Mouse (Mus musculus) liver, embryonic 16.5 days (tissue): ENCODE data around the gene Ndufb8. TPM values are rescaled to one million over a fixed set of nuclear protein-coding genes. Genes with fewer than 3 reads are reported as not detected.

Experiments used
- ATAC-seq: fragments of 200-750 bp; cut with Nextera tagmentation; 2 replicates; pipeline ENCODE4 v1.8.0; 2017; ENCODE audit warnings: low read depth, mild to moderate bottlenecking, moderate number of reproducible peaks, moderate library complexity
- H3K27ac ChIP-seq: fragments of 300-500 bp; sonication (generic); 2 replicates; pipeline ENCODE4 v1.5.1; 2014; ENCODE audit warnings: mild to moderate bottlenecking, low read length
- H3K27me3 ChIP-seq: fragments of 300-500 bp; sonication (generic); 2 replicates; pipeline ENCODE4 v1.6.1; 2014; ENCODE audit warnings: low read depth, low read length, mixed read lengths; ENCODE audit not compliant: control insufficient read depth, insufficient read depth
- H3K36me3 ChIP-seq: fragments of 300-500 bp; sonication (generic); 2 replicates; pipeline ENCODE4 v1.6.1; 2014; ENCODE audit warnings: mild to moderate bottlenecking; ENCODE audit not compliant: control insufficient read depth, insufficient read depth
- H3K4me1 ChIP-seq: fragments of 300-500 bp; sonication (generic); 2 replicates; pipeline ENCODE4 v1.6.1; 2014; ENCODE audit warnings: low read depth, low read length, mixed read lengths; ENCODE audit not compliant: control insufficient read depth
- H3K4me2 ChIP-seq: fragments of 300-500 bp; sonication (generic); 2 replicates; pipeline ENCODE4 v1.6.1; 2014; ENCODE audit warnings: low read depth, low read length, mixed read lengths
- H3K4me3 ChIP-seq: fragments of 300-500 bp; sonication (generic); 2 replicates; pipeline ENCODE4 v1.5.1; 2014; ENCODE audit warnings: low read depth, mild to moderate bottlenecking, low read length
- H3K9ac ChIP-seq: fragments of 300-500 bp; sonication (generic); 2 replicates; pipeline ENCODE4 v1.6.1; 2014; ENCODE audit warnings: low read depth, low read length
- H3K9me3 ChIP-seq: fragments of 300-500 bp; sonication (generic); replicated peaks from 2 replicates; pipeline ENCODE4 v1.6.1; 2016; ENCODE audit warnings: low read length; ENCODE audit not compliant: control insufficient read depth
- WGBS: fragments of 180-500 bp; shearing (Covaris S2); extraction: QIAGEN DNeasy Blood & Tissue Kit; methylation state at CpG from one replicate; pipeline ENCODE4 v1.1.7; 2014; ENCODE audit not compliant: insufficient replicate concordance; 5-methylcytosine and 5-hydroxymethylcytosine counted together
- polyA plus RNA-seq: library from polyadenylated mRNA; unstranded; fragments of >200 nt; fragmentation: Nextera tagmentation; extraction: Ambion mirVana; gene quantifications from 2 replicates; pipeline ENCODE4 v1.2.1, GENCODE M21; 2015

Ndufb8 gene
- polyA plus RNA-seq, 1 experiment from 2014 or later: 282 TPM

- no peaks in the 10 kb centered on the region for H3K9me3 ChIP-seq
- no peaks in the 10 kb centered on the region for H3K4me1 ChIP-seq
- no peak overlapping the region for H3K4me3 ChIP-seq
- H3K27ac ChIP-seq: no peak overlapping the region
- 40% methylated on average over 6 of the region's 6 CpGs for WGBS
- H3K9ac ChIP-seq: no peak overlapping the region
- no peak overlapping the region for H3K4me2 ChIP-seq
- no peak for ATAC-seq
- no peaks in the 10 kb centered on the region for H3K36me3 ChIP-seq
- H3K27me3 ChIP-seq: peaks cover 46% of the 10 kb centered on the region
Observed at GRCm38 (mm10) chr19:44515769-44516168, 39.5 kb downstream of the Ndufb8 start.

DNA sequence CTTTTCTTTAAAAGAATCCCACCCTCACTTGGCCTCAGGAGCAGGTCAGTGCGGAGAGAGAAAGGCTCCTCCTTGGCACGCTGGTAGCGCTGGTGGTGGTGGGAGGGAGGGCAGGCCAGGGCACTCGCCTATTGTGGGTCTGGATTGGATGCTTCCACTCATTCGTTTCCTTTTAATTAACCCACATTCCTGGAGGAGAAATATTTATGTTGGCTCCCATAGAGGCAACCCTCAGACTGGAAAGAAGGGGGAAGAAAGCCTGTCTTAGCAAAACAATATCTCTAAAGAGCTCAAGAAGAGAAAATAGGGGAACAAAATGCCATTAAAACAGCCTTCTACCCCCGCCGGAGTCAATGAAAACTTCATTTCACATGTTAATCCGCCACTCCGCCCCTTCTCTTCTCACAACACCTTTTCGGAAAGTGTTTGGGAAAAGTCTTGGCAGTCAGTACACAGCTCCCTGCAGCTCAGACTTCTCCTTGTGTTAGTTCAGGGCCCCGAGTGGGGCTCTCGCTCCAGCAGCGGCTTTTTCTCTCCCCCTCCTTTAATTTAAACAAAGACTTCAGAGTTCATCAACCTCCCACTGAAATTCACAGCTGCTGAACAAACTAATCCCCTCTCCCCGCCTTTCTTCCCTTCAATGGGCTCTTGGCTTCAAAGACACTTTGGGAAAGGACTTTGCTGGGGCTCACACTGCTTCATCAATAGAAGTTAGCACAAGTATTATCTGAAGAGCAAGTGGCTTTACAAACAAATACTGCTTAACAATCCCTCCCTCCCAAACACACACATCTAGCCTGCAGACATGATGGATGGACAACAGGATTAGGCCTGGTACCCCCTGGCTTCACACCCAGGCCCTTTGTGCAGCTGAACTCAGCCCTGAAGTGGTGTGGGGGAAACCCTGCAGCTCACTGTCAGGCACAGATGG, 40.5 kb downstream of the Ndufb8 start:
- Histone ChIP-seq H3K9ac (no peak overlapping the region), H3K27me3 (peaks cover 56% of the 10 kb centered on the region), H3K27ac (no peak overlapping the region), H3K4me3 (no peak overlapping the region), H3K4me1 (no peaks in the 10 kb centered on the region), H3K9me3 (no peaks in the 10 kb centered on the region), H3K4me2 (no peak overlapping the region), H3K36me3 (no peaks in the 10 kb centered on the region)
- no peak for ATAC-seq
- WGBS: 37% methylated on average over 14 of the region's 14 CpGs

- H3K4me1 ChIP-seq: no peaks in the 10 kb centered on the region
- H3K27ac ChIP-seq: no peak overlapping the region
- H3K4me2 ChIP-seq: no peak overlapping the region
- no peaks in the 10 kb centered on the region for H3K9me3 ChIP-seq
- no peak overlapping the region for H3K9ac ChIP-seq
- WGBS: 22% methylated on average over 7 of the region's 7 CpGs
- peaks cover 62% of the 10 kb centered on the region for H3K27me3 ChIP-seq
- H3K4me3 ChIP-seq: no peak overlapping the region
- H3K36me3 ChIP-seq: no peaks in the 10 kb centered on the region
- ATAC-seq: no peak
Observed at GRCm38 (mm10) chr19:44513921-44514482, 41.2 kb downstream of the Ndufb8 start.

- no peaks in the 10 kb centered on the region for H3K36me3 ChIP-seq
- WGBS: 15% methylated on average over 11 of the region's 11 CpGs
- H3K27me3 ChIP-seq: peaks cover 66% of the 10 kb centered on the region
Observed at GRCm38 (mm10) chr19:44513054-44513833, 42.0 kb downstream of the Ndufb8 start.

DNA sequence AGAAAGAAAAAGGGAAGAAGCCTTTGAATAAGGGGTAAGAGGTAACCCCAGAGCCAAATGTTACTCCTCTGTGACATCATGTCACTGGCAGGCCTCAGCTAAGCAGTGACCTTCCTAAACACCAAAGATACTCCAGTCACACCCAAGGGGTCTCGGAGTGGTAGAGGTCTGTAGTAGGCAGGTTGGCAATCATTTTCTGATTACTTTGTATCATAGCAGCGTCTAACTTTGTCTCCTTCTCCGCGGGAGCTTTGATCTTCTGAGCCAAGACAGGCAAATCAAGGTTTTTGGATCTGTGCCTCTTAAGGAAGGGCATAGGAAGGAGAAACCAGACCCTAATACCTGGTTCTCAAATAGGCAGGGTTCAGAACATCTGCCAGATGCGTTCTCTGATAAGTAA, 42.6 kb downstream of the Ndufb8 start:
- no peak overlapping the region for H3K4me2 ChIP-seq
- no peak overlapping the region for H3K9ac ChIP-seq
- H3K36me3 ChIP-seq: no peaks in the 10 kb centered on the region
- no peak overlapping the region for H3K27ac ChIP-seq
- 19% methylated on average over 5 of the region's 5 CpGs for WGBS
- no peaks in the 10 kb centered on the region for H3K9me3 ChIP-seq
- H3K4me1 ChIP-seq: no peaks in the 10 kb centered on the region
- ATAC-seq: no peak
- H3K27me3 ChIP-seq: peaks cover 66% of the 10 kb centered on the region
- H3K4me3 ChIP-seq: no peak overlapping the region

More at GRCm38 (mm10) chr19:44513054-44513833, 42.0 kb downstream of the Ndufb8 start:
- Histone ChIP-seq H3K27ac (no peak overlapping the region), H3K4me2 (no peak overlapping the region), H3K9me3 (no peaks in the 10 kb centered on the region), H3K9ac (no peak overlapping the region), H3K4me1 (no peaks in the 10 kb centered on the region), H3K4me3 (no peak overlapping the region)
- no peak for ATAC-seq

GRCm38 (mm10) chr19:44511451-44512231, 43.6 kb downstream of the Ndufb8 start:
- peak overlapping the region; percentile 42 for H3K4me2 ChIP-seq
- H3K9ac ChIP-seq: no peak overlapping the region
- ATAC-seq: no peak
- H3K27ac ChIP-seq: no peak overlapping the region
- no peaks in the 10 kb centered on the region for H3K9me3 ChIP-seq
- under 1% methylated on average over 66 of the region's 66 CpGs for WGBS
- no peaks in the 10 kb centered on the region for H3K4me1 ChIP-seq
- peak overlapping the region; percentile 42 for H3K4me3 ChIP-seq
- peaks cover 66% of the 10 kb centered on the region for H3K27me3 ChIP-seq
- H3K36me3 ChIP-seq: no peaks in the 10 kb centered on the region

GRCm38 (mm10) chr19:44510534-44511175, 44.6 kb downstream of the Ndufb8 start:
- no peak overlapping the region for H3K4me2 ChIP-seq
- H3K9ac ChIP-seq: no peak overlapping the region
- H3K36me3 ChIP-seq: no peaks in the 10 kb centered on the region
- H3K4me1 ChIP-seq: no peaks in the 10 kb centered on the region
- H3K4me3 ChIP-seq: no peak overlapping the region
- WGBS: 5% methylated on average over 12 of the region's 12 CpGs
- no peak overlapping the region for H3K27ac ChIP-seq
- no peaks in the 10 kb centered on the region for H3K9me3 ChIP-seq
- no peak for ATAC-seq
- peaks cover 66% of the 10 kb centered on the region for H3K27me3 ChIP-seq

GRCm38 (mm10) chr19:44502741-44503140, 52.5 kb downstream of the Ndufb8 start:
- H3K4me3 ChIP-seq: no peak overlapping the region
- WGBS: 53% methylated on average over 4 of the region's 4 CpGs
- H3K36me3 ChIP-seq: no peaks in the 10 kb centered on the region
- no peak overlapping the region for H3K4me2 ChIP-seq
- no peak for ATAC-seq
- H3K9ac ChIP-seq: no peak overlapping the region
- no peak overlapping the region for H3K27ac ChIP-seq
- H3K27me3 ChIP-seq: peaks cover 2% of the 10 kb centered on the region; the same call in 1 of the 2 replicates
- H3K9me3 ChIP-seq: no peaks in the 10 kb centered on the region
- H3K4me1 ChIP-seq: no peaks in the 10 kb centered on the region
